ENCODE assay signal across 30 mouse cellular contexts in genomic region chr2:130525480-130525879, GRCm38 (mm10). TPM values are rescaled to one million over a fixed set of nuclear protein-coding genes. Genes with fewer than 3 reads are reported as not detected.
"Had no signal": no experiment of that assay in that cellular context is flagged by ENCODE, and none has a peak within 500 bp of the region (broad histone marks: within the 10 kb centered on the region; RNA-seq: fewer than 3 reads in every experiment).

No protein-coding gene starts in this region.

RNA-seq across cellular contexts. Expression of gene Oxt, which starts 50.5 kb away (rescaled TPM):
- total RNA-seq: megakaryocyte progenitor cell, adult 5-6 weeks; megakaryocyte, adult 5-6 weeks; megakaryocyte-erythroid progenitor cell, adult 5-6 weeks; monocyte, adult 5-6 weeks had no signal
- polyA plus RNA-seq: limb, embryonic 10.5 days; limb, embryonic 11.5 days; limb, embryonic 12.5 days; limb, embryonic 13.5 days; limb, embryonic 15.5 days; liver, embryonic 11.5 days; liver, embryonic 12.5 days; liver, embryonic 13.5 days; liver, embryonic 14.5 days; liver, embryonic 15.5 days; liver, embryonic 16.5 days; liver, postnatal 0 days; lung, adult 2 months; lung, embryonic 14.5 days; lung, embryonic 15.5 days; lung, embryonic 16.5 days; lung, postnatal 0 days; midbrain, embryonic 10.5 days; midbrain, embryonic 11.5 days; midbrain, embryonic 12.5 days; midbrain, embryonic 13.5 days; myocyte; neural tube, embryonic 12.5 days; neural tube, embryonic 13.5 days had no signal

RNA-seq across cellular contexts. Expression of gene Avp, which starts 56.9 kb away (rescaled TPM):
- total RNA-seq: megakaryocyte progenitor cell, adult 5-6 weeks; megakaryocyte, adult 5-6 weeks; megakaryocyte-erythroid progenitor cell, adult 5-6 weeks; monocyte, adult 5-6 weeks had no signal
- polyA plus RNA-seq: limb, embryonic 10.5 days; limb, embryonic 11.5 days; limb, embryonic 12.5 days; limb, embryonic 13.5 days; limb, embryonic 15.5 days; liver, embryonic 11.5 days; liver, embryonic 12.5 days; liver, embryonic 13.5 days; liver, embryonic 14.5 days; liver, embryonic 15.5 days; liver, embryonic 16.5 days; liver, postnatal 0 days; lung, embryonic 14.5 days; lung, embryonic 15.5 days; lung, embryonic 16.5 days; lung, postnatal 0 days; midbrain, embryonic 10.5 days; midbrain, embryonic 11.5 days; midbrain, embryonic 12.5 days; midbrain, embryonic 13.5 days; midbrain, embryonic 14.5 days; myocyte; neural tube, embryonic 11.5 days; neural tube, embryonic 12.5 days had no signal
